ENCODE assay signal across 13 mouse cellular contexts in genomic region chr7:101490952-101491351, GRCm38 (mm10).
"Had no signal": no experiment of that assay in that cellular context is flagged by ENCODE, and none has a peak within 500 bp of the region (broad histone marks: within the 10 kb centered on the region; RNA-seq: fewer than 3 reads in every experiment).

No protein-coding gene starts in this region.

- H3K9ac ChIP-seq: limb, embryonic 13.5 days; liver, embryonic 15.5 days; lung, embryonic 15.5 days; neural tube, embryonic 15.5 days had no signal

- H3K4me1 ChIP-seq: limb, embryonic 13.5 days; liver, embryonic 15.5 days; lung, embryonic 15.5 days; neural tube, embryonic 15.5 days had no signal

- ATAC-seq: intestine, postnatal 0 days had no signal

- H3K4me3 ChIP-seq: limb, embryonic 13.5 days; liver, embryonic 15.5 days; lung, embryonic 15.5 days; midbrain, embryonic 10.5 days; myocyte; neural tube, embryonic 15.5 days had no signal

- DNase-seq: left cerebral cortex, postnatal 4 days; lung, postnatal 36 days; midbrain, embryonic 14.5 days; right cerebral cortex, adult 18-20 months; right cerebral cortex, postnatal 25 days; thymus, postnatal 36 days had no signal

- H3K4me2 ChIP-seq: limb, embryonic 13.5 days; liver, embryonic 15.5 days; lung, embryonic 15.5 days; neural tube, embryonic 15.5 days had no signal

- H3K27me3 ChIP-seq: liver, embryonic 15.5 days; lung, embryonic 15.5 days; neural tube, embryonic 15.5 days had no signal

- H3K36me3 ChIP-seq: limb, embryonic 13.5 days; liver, embryonic 15.5 days; lung, embryonic 15.5 days; midbrain, embryonic 10.5 days; neural tube, embryonic 15.5 days had no signal

- H3K9me3 ChIP-seq: limb, embryonic 13.5 days; liver, embryonic 15.5 days; lung, embryonic 15.5 days; midbrain, embryonic 10.5 days; neural tube, embryonic 15.5 days had no signal

- H3K27ac ChIP-seq: limb, embryonic 13.5 days; liver, embryonic 15.5 days; lung, embryonic 15.5 days; midbrain, embryonic 10.5 days; neural tube, embryonic 15.5 days had no signal
